Mouse (Mus musculus) testis, adult 2 months (tissue): ENCODE measurements around the gene Ss18l2. TPM values are rescaled to one million over a fixed set of nuclear protein-coding genes. Genes with fewer than 3 reads are reported as not detected.

Experiments
- H3K27ac ChIP-seq: fragments of 200-500 bp; 2 replicates; pipeline ENCODE4 v1.5.1; 2012; ENCODE audit warnings: low read depth, low read length; ENCODE audit not compliant: control insufficient read depth, insufficient read depth
- H3K27me3 ChIP-seq: fragments of 200-500 bp; 2 replicates; pipeline ENCODE4 v1.6.1; 2012; ENCODE audit warnings: mild to moderate bottlenecking, low read length, moderate library complexity; ENCODE audit not compliant: control insufficient read depth, insufficient read depth
- H3K36me3 ChIP-seq: fragments of 200-500 bp; 2 replicates; pipeline ENCODE4 v1.6.1; 2012; ENCODE audit warnings: mild to moderate bottlenecking, low read length; ENCODE audit not compliant: control insufficient read depth, insufficient read depth
- H3K4me1 ChIP-seq: fragments of 200-500 bp; 2 replicates; pipeline ENCODE4 v1.6.1; 2012; ENCODE audit warnings: low read length; ENCODE audit not compliant: control insufficient read depth, insufficient read depth
- H3K4me3 ChIP-seq: fragments of 200-500 bp; 2 replicates; pipeline ENCODE4 v1.5.1; 2012; ENCODE audit warnings: low read depth, mild to moderate bottlenecking, low read length, moderate library complexity, mixed read lengths; ENCODE audit not compliant: control insufficient read depth
- CTCF ChIP-seq: fragments of 200-500 bp; IDR thresholded peaks from 2 replicates; pipeline ENCODE4 v1.5.1; 2012; ENCODE audit warnings: low read depth, mild to moderate bottlenecking, inconsistent platforms, low read length, moderate library complexity; ENCODE audit not compliant: control insufficient read depth, insufficient read depth, insufficient replicate concordance
- POLR2A ChIP-seq: fragments of 200-500 bp; IDR thresholded peaks from 2 replicates; pipeline ENCODE4 v1.6.1; 2012; ENCODE audit warnings: low read depth, mild to moderate bottlenecking, inconsistent platforms, low read length, moderate library complexity; ENCODE audit not compliant: control insufficient read depth
- polyA plus RNA-seq: library from polyadenylated mRNA; depleted of rRNA; stranded (reverse); fragments of >200 nt; gene quantifications from 2 replicates; pipeline ENCODE4 v1.2.3, GENCODE M21; 2012

Ss18l2 gene
- polyA plus RNA-seq, 1 experiment, result 11.6 TPM

DNA sequence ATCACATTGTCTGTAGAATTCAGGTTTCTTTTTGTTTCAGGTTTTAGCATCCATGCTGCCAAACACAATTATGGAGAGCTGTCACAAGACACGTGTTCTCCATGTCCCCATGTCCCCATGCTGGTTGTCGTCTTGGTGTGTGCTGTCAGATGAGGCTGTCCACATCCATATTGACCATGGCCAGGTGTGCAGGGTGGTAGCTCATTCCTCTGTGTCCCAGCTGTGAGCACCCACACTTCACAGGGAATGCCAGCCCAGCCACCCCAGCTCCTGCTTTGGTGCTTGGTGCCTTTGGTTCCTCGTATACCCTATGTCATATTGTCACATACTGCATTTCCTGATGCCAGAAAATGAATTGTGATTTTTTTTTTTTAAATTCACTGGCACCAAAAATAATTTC, 44.5 kb downstream of the Ss18l2 start:
- peaks cover 15% of the 10 kb centered on the region for H3K4me1 ChIP-seq
- H3K36me3 ChIP-seq, result peaks cover 3% of the 10 kb centered on the region
- no peaks in the 10 kb centered on the region for H3K27me3 ChIP-seq
- no peak overlapping the region for H3K27ac ChIP-seq
- H3K4me3 ChIP-seq, result no peak overlapping the region
- TF ChIP-seq CTCF (no peak), POLR2A (no peak)

DNA sequence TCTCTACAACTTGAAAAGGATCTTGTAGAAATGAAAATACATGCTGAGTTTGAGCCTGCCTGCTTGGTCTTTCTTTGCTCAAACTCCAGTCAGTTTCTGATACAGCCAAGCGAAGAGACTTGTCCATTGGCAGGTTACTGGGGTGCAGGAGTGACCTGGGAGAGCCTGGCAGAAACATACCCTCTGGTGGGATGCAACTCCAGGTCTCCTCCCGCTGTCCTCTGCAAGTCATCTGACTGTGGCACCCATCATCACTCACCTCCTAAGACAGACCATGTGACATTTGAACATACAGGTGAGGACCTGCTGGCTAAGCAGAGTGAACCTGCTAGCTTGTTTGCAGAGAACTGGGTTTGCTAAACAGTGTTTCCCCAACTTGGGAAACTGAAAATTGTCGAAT, 46.7 kb downstream of the Ss18l2 start:
- Histone ChIP-seq H3K27me3 (no peaks in the 10 kb centered on the region), H3K4me1 (peaks cover 25% of the 10 kb centered on the region), H3K4me3 (no peak overlapping the region), H3K27ac (no peak overlapping the region), H3K36me3 (peaks cover 2% of the 10 kb centered on the region)
- TF ChIP-seq CTCF, result no peak
- TF ChIP-seq POLR2A, result no peak

DNA sequence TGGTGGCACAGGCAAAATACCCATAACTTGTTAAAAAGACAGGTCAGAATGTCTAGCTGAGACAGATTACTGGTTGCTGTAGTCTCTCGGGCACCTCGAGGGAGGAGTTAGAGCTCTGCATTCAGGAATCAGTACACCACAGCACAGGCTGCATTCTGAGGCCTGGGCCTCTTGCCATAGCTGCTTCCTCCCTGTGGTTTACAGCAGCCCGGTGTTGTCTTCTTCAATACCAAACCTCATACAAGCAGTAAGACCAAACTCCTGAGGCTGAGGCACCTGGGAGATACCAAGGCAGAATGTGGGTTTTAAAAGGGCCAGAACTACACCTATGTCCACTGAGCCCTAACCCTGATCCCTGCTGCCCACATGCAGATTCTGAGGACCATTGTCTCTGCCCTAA, 47.3 kb downstream of the Ss18l2 start:
- peaks cover 25% of the 10 kb centered on the region for H3K4me1 ChIP-seq
- TF ChIP-seq CTCF, result no peak
- TF ChIP-seq POLR2A, result no peak
- no peak overlapping the region for H3K4me3 ChIP-seq
- H3K27ac ChIP-seq, result no peak overlapping the region
- no peaks in the 10 kb centered on the region; the same call in 1 of the 2 replicates for H3K36me3 ChIP-seq
- no peaks in the 10 kb centered on the region for H3K27me3 ChIP-seq

DNA sequence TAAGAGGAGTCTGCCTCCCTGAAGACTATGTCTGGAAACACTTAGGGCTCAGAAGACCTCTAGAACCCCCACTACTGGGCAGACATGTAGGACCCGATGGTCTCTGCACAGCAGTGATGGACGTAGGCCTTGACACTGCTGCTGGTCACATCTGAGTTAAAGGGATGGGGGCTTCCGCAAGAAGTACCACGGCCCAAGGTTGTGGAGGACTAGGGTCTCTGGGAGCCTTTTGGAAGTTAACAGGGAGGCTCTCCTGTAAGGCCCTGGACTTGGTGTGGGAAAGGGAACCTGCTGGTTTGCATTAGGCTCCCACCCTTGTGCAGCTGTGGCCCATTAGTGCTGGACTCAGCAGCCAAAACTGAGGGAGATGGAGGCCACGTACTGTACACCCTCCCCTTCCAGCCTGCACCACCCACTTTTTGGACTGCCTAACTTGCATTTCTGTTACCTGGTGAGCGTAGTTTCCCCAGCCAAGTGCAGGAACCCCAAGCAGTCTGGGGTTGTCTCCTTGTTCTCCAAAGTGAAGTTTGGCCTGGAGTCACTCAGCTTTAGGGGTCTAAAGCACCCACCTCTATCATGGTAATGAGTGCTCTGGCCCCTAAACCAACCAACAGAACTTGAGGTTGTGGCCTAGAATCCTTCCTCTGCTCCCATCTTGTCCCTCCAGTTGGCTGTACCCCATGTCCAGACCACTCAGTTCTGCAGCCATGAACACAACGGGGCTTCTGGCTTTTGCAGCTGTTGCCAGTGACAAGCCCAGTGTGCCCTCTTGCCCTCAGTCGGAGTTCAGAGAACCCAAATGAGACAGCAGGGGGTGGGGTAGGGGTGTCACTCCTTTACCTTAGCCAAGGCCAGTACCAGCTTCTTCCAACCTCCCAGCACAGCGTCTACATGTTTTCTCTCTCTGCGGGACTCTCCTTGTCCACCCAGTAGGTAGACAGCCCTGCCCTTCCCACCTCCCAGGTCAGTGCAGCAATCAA, 48.0 kb downstream of the Ss18l2 start:
- Histone ChIP-seq H3K27me3 (no peaks in the 10 kb centered on the region), H3K36me3 (no peaks in the 10 kb centered on the region; the same call in 1 of the 2 replicates), H3K4me3 (peak overlapping the region; percentile 88), H3K27ac (no peak overlapping the region), H3K4me1 (peaks cover 25% of the 10 kb centered on the region)
- TF ChIP-seq POLR2A (no peak; the same call in 1 of the 2 replicates), CTCF (no peak)

DNA sequence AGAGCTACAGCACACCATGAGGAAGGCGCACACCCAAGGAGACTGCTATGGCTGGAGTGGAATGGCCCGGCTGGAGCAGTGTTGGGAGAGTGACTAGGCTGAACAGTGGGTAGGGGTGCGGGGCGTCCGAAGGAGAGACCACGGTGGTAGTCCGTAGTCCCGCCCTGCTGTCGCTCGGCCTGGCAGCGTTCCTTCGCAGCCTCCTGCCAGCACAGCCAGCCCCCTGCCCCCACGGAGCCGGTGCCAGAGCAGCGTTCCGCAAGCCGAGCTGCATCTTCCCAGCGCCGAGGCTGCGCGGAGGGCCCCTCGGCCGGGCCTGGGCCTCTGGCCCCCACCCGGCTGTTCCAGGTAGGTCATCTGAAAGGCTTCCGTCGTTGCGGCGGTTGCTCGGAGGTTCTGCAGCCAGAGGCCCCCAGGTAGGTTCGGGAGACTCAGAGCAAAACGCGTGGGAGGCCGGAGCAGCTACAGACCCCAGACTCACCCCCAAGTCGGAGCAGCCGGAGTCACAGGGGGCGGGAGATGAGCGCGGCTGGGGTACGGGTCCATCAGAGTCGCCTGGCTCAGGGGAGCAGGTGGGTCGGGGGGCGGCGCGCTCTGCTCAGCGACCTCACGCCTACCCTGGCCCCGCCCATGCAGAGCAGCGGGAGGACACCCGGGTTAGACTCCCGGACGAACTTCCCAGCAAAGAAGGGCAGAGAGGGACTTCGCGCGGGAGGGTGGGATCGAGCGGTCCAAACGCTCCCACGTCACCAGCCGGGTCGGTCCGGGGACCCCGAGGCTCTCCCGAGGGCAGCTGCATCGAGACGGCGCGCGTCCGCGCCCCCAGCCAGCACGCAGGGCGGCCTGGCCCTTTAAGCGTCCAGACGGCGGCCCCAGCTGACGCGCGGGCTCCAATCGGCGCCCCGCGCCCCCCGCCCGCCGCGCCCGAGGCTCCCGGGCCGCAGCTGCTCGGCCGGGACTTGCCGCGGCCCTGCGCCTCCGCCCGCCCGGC, 49.3 kb downstream of the Ss18l2 start, which contains the start of gene Zfp651:
TSS of gene Zfp651 (plus strand) at position 240 of the 991 bp plus-strand sequence.
- Histone ChIP-seq H3K36me3 (no peaks in the 10 kb centered on the region; the same call in 1 of the 2 replicates), H3K27ac (peak within 1 kb of the TSS; percentile 59), H3K4me1 (peaks cover 25% of the 10 kb centered on the region), H3K27me3 (no peaks in the 10 kb centered on the region), H3K4me3 (peak within 1 kb of the TSS; percentile 88)
- no peak for TF ChIP-seq CTCF

DNA sequence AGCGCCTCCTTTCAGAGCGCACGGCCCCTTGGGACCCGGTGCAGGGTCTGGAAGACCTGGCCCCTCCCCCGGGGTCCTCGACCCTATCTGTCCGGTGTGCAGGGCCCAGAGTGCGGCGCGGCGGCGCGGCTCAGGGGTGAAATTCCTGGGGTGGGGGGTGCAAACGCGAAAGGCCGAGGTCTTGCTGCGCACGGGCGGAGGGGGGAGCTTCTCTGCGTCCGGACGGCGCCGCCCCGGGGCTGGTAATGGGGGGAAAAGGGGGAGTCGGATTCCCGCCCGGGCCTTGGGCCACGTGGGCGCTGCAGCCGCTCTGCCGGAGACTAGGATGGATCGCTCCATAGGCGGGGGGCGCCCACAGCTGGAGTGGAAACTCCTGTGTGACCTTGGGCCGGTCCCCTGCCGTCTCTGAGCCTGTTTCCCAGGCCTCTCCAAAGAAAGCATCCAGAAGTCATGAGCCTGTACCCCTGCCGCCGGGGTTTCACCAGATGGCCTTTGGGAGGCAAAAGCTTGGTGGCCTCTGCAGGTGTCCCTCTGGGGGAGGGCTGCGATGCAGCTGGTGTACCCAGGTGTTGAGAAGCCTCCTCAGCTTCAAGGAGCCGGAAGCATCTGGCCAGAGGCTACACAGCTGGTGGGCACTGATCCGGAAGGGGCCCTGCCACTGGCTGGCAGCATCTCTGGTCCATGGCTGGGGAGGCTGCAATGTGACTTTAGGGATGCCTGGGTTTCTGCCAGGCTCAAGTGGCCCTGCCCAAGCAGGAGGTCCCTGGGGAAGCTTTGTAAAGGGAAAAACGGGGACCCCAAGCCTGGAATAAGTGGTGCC, 50.4 kb downstream of the Ss18l2 start:
- peaks cover 25% of the 10 kb centered on the region for H3K4me1 ChIP-seq
- no peak overlapping the region for H3K27ac ChIP-seq
- H3K36me3 ChIP-seq, result no peaks in the 10 kb centered on the region
- no peaks in the 10 kb centered on the region for H3K27me3 ChIP-seq
- H3K4me3 ChIP-seq, result peak overlapping the region; percentile 88
- no peak for TF ChIP-seq CTCF
- TF ChIP-seq POLR2A, result no peak
